Mouse (Mus musculus) G1E (cell line): ENCODE data around the gene Nbeal2.

ENCODE experiments used
- CTCF ChIP-seq: IDR thresholded peaks from 2 replicates; pipeline ENCODE4 v1.5.1; 2012; ENCODE audit warnings: low read depth, low read length, inconsistent platforms, mixed read lengths
- TAL1 ChIP-seq: conservative IDR thresholded peaks from 2 replicates; pipeline ENCODE4 v1.6.1; 2012; ENCODE audit warnings: low read depth, low read length, inconsistent platforms, mixed read lengths

DNA sequence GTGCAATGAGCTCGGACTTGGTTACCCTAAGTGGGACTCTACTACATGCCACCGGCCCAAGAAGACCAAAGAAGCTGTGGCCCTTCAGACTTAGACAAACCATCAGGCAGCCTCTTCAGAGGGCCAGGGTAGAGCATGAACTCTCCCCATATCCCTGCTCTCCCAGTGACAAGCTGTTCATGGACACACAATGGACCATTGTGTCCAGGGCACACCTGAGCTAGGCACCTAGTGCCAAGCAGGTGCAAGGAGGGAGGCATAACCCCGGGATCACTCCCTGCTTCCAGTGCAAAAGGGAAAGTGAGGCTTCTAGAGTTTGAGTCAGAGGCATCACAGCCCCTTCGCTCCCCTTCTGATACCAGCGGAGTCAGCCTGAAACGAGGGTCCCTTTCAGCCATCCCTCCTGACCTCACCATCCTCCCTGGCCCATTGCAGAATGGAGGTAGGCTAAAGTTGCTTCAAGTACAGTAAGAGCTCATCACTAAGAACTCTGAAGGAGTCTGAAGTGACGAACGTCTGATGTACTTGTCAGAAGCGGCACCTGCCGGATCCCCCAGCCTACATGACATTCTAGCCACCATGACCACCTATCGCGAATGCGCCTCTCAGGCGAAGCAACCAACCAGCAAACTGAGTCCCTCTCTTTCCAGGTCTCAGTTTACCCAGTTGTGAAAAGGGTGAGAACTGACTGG lies 852 bp downstream of the Nbeal2 start:
- TF ChIP-seq TAL1 (no peak), CTCF (no peak)
